Mouse (Mus musculus) neural tube, embryonic 10.5 days (tissue): ENCODE results near the gene Olfr1317.

Source experiments
- DNase-seq: peaks from one replicate; pipeline ENCODE4 v3.0.0-alpha.2; 2017; ENCODE audit warnings: low spot score; ENCODE audit errors: extremely low spot score

The Olfr1317 gene

GRCm38 (mm10) chr2:112140029-112140428 lies at the start of gene Olfr1317:
Olfr1317 (plus strand) TSS chr2:112140329.
- DNase-seq: no peak

- DNase-seq: no peak
Observed at GRCm38 (mm10) chr2:112096681-112097080, 43.4 kb upstream of the Olfr1317 start, which contains the start of gene Olfr1314. Olfr1314 (minus strand) TSS chr2:112096781.

- no peak for DNase-seq
Observed at GRCm38 (mm10) chr2:112115340-112115739, 24.8 kb upstream of the Olfr1317 start, which contains the start of gene Olfr1315-ps1. Olfr1315-ps1 (minus strand) TSS chr2:112115440.

GRCm38 (mm10) chr2:112134877-112135276 lies 5.3 kb upstream of the Olfr1317 start, which contains the start of gene Olfr1316:
Olfr1316 (minus strand) TSS chr2:112134977.
- no peak for DNase-seq

GRCm38 (mm10) chr2:112153898-112154297 lies 13.8 kb downstream of the Olfr1317 start, which contains the start of gene Olfr1318:
Olfr1318 (plus strand) TSS chr2:112154198.
- no peak for DNase-seq
